Mouse (Mus musculus) lung, embryonic 14.5 days (tissue): ENCODE measurements at regions not wholly inside any gene's neighbourhood (a gene's known extent, or its start where the extent isn't known, plus 50 kb on each side); places are given as distances from the start of the nearest gene placed in this dataset.
A peak's percentile ranks its signal among the peaks of the same experiment; 100 is the strongest.

Experiments
- ATAC-seq: fragments of 200-750 bp; cut with Nextera tagmentation; 2 replicates; pipeline ENCODE4 v1.8.0; 2017; ENCODE audit warnings: mild to moderate bottlenecking, moderate TSS enrichment, moderate library complexity; ENCODE audit not compliant: insufficient read depth
- DNase-seq: peaks from one replicate; pipeline ENCODE4 v3.0.0-alpha.2; 2015
- H3K27ac ChIP-seq: fragments of 300-500 bp; sonication (generic); 2 replicates; pipeline ENCODE4 v1.5.1; 2014; ENCODE audit warnings: low read depth, mild to moderate bottlenecking, moderate library complexity
- H3K27me3 ChIP-seq: fragments of 300-500 bp; sonication (generic); 2 replicates; pipeline ENCODE4 v1.6.1; 2014; ENCODE audit warnings: low read length, control low read depth; ENCODE audit not compliant: insufficient read depth
- H3K36me3 ChIP-seq: fragments of 300-500 bp; sonication (generic); 2 replicates; pipeline ENCODE4 v1.6.1; 2014; ENCODE audit warnings: control low read depth; ENCODE audit not compliant: insufficient read depth
- H3K4me1 ChIP-seq: fragments of 300-500 bp; sonication (generic); 2 replicates; pipeline ENCODE4 v1.6.1; 2014; ENCODE audit warnings: antibody characterized with exemption, control low read depth; ENCODE audit not compliant: insufficient read depth
- H3K4me2 ChIP-seq: fragments of 300-500 bp; sonication (generic); 2 replicates; pipeline ENCODE4 v1.6.1; 2014; ENCODE audit warnings: mild to moderate bottlenecking
- H3K4me3 ChIP-seq: fragments of 300-500 bp; sonication (generic); 2 replicates; pipeline ENCODE4 v1.5.1; 2014; ENCODE audit warnings: low read depth, low read length
- H3K9ac ChIP-seq: fragments of 300-500 bp; sonication (generic); 2 replicates; pipeline ENCODE4 v1.6.1; 2014
- H3K9me3 ChIP-seq: fragments of 300-500 bp; sonication (generic); 2 replicates; pipeline ENCODE4 v1.6.1; 2016; ENCODE audit warnings: low read depth, low read length, control low read depth
- CTCF ChIP-seq: IDR thresholded peaks from 2 replicates; pipeline ENCODE4 v1.5.1; 2016; ENCODE audit warnings: antibody characterized with exemption, low read depth
- WGBS: fragments of 180-500 bp; shearing (Covaris S2); extraction: QIAGEN DNeasy Blood & Tissue Kit; methylation state at CpG from one replicate; pipeline ENCODE4 v1.1.7; 2014; 5-methylcytosine and 5-hydroxymethylcytosine counted together

GRCm38 (mm10) chr11:10149160-10149559, 957.4 kb downstream of the Abca13 start:
- no peak for DNase-seq
- no peak overlapping the region for H3K4me2 ChIP-seq
- no peak overlapping the region for H3K9ac ChIP-seq
- H3K36me3 ChIP-seq: no peaks in the 10 kb centered on the region
- 41% methylated on average over 1 of the region's 1 CpGs for WGBS
- no peak for TF ChIP-seq CTCF
- no peak for ATAC-seq
- no peak overlapping the region for H3K27ac ChIP-seq
- no peak overlapping the region for H3K4me3 ChIP-seq
- no peaks in the 10 kb centered on the region for H3K9me3 ChIP-seq
- H3K4me1 ChIP-seq: no peaks in the 10 kb centered on the region
- H3K27me3 ChIP-seq: no peaks in the 10 kb centered on the region

GRCm38 (mm10) chr11:10153836-10154235, 960.2 kb upstream of the Vwc2 start:
- TF ChIP-seq CTCF: no peak
- DNase-seq: no peak
- H3K9me3 ChIP-seq: no peaks in the 10 kb centered on the region
- no peak overlapping the region for H3K4me3 ChIP-seq
- no peaks in the 10 kb centered on the region for H3K36me3 ChIP-seq
- no peaks in the 10 kb centered on the region for H3K27me3 ChIP-seq
- no peak overlapping the region for H3K9ac ChIP-seq
- H3K27ac ChIP-seq: no peak overlapping the region
- ATAC-seq: no peak
- no peak overlapping the region for H3K4me2 ChIP-seq
- H3K4me1 ChIP-seq: no peaks in the 10 kb centered on the region

GRCm38 (mm10) chr11:10193738-10194137, 920.3 kb upstream of the Vwc2 start:
- H3K27me3 ChIP-seq: no peaks in the 10 kb centered on the region
- H3K4me2 ChIP-seq: no peak overlapping the region
- DNase-seq: no peak
- peak; percentile 66; the same call in 1 of the 2 replicates for ATAC-seq
- H3K4me3 ChIP-seq: no peak overlapping the region
- H3K27ac ChIP-seq: no peak overlapping the region
- no peaks in the 10 kb centered on the region for H3K4me1 ChIP-seq
- H3K36me3 ChIP-seq: no peaks in the 10 kb centered on the region
- TF ChIP-seq CTCF: no peak
- no peaks in the 10 kb centered on the region for H3K9me3 ChIP-seq
- 40% methylated on average over 3 of the region's 3 CpGs for WGBS
- H3K9ac ChIP-seq: no peak overlapping the region

GRCm38 (mm10) chr11:10194774-10195173, 919.2 kb upstream of the Vwc2 start:
- no peak for TF ChIP-seq CTCF

GRCm38 (mm10) chr11:10201021-10201420, 913.0 kb upstream of the Vwc2 start:
- Histone ChIP-seq H3K36me3 (no peaks in the 10 kb centered on the region), H3K27me3 (no peaks in the 10 kb centered on the region), H3K9me3 (no peaks in the 10 kb centered on the region), H3K9ac (no peak overlapping the region), H3K4me2 (no peak overlapping the region), H3K4me1 (no peaks in the 10 kb centered on the region), H3K27ac (no peak overlapping the region), H3K4me3 (no peak overlapping the region)
- DNase-seq: no peak
- TF ChIP-seq CTCF: no peak
- ATAC-seq: no peak
- 68% methylated on average over 7 of the region's 7 CpGs for WGBS

More at GRCm38 (mm10) chr11:10194774-10195173, 919.2 kb upstream of the Vwc2 start:
- Histone ChIP-seq H3K4me2 (no peak overlapping the region), H3K27ac (no peak overlapping the region), H3K36me3 (no peaks in the 10 kb centered on the region), H3K9me3 (no peaks in the 10 kb centered on the region), H3K4me1 (no peaks in the 10 kb centered on the region), H3K4me3 (no peak overlapping the region), H3K27me3 (no peaks in the 10 kb centered on the region), H3K9ac (no peak overlapping the region)
- DNase-seq: no peak
- 63% methylated on average over 2 of the region's 2 CpGs for WGBS
- ATAC-seq: no peak

GRCm38 (mm10) chr11:10205257-10205656, 908.8 kb upstream of the Vwc2 start:
- ATAC-seq (no peak), DNase-seq (no peak)
- no peaks in the 10 kb centered on the region for H3K4me1 ChIP-seq
- no peak overlapping the region for H3K4me3 ChIP-seq
- WGBS: 61% methylated on average over 3 of the region's 3 CpGs
- H3K27ac ChIP-seq: no peak overlapping the region
- no peaks in the 10 kb centered on the region for H3K27me3 ChIP-seq
- H3K36me3 ChIP-seq: no peaks in the 10 kb centered on the region
- no peaks in the 10 kb centered on the region for H3K9me3 ChIP-seq
- no peak for TF ChIP-seq CTCF
- H3K9ac ChIP-seq: no peak overlapping the region
- no peak overlapping the region for H3K4me2 ChIP-seq
